Mouse (Mus musculus): ENCODE data around the gene P3h4.
A peak's percentile ranks its signal among the peaks of the same experiment; 100 is the strongest.

The P3h4 gene

DNA sequence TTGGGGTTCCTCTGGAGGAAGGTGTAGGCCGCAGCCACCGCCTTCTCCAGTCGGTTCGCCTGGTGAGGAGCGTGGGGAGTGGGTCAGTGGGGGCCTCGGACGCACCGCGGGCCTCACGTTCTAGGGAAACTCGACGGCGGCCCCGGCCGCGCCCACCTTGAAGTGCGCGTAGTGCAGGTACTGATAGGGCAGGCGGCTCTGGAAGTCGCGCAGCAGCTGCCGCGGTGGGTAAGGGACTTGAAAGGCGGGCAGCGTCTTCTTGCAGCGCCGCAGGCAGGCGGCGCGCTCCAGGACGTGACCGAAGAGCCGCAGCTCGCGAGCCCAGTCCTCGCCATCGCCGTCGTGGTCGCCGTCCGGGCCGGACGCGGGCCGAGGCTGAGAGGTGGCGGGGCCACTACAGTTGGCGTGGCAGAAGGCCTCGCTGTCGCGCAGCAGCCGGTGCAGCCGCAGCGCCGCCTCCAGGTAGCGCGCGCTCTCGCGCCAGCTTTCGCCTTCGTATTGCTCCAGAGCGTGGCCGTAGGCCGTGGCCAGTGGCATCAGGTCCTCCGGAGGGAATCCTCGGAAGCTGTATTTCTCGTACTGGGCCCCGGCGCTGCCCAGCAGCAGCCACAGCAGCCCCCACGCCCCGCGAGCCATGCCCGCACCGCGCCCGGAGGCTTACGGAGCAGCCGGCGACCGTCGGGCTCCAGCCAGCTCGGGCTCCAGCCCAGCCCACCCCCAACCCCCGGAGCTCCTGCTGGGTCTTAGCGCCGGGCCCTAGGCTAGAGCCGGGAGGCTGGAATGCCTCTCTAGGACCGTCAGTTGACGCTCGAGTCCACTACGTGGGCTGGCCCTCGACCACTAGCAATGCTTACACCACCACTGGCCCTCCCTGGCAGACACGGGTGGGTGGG, at the start of gene P3h4:
P3h4 (minus strand) TSS at position 816 of the 893 bp plus-strand sequence.
- DNase-seq, result peak; percentile 70

DNA sequence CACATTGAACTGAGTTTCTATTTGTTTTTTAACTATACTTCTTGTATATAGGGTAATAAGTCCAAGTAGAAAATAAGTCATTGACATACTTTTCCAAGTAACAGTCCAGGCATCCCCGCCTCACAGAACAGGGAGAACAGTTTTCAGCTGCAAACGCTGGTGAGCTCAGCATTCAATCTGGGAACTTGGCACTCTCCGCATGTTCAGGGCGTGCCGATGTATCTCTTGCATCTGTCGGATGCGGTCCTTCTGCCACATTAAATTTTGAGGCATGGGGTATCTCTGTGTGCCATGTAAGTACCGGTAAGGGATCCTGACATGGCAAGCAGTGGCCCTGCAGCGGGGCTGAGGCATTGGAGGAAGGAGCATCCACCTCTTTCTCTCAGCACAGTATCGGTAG, 48.1 kb upstream of the P3h4 start:
- DNase-seq, result no peak

DNA sequence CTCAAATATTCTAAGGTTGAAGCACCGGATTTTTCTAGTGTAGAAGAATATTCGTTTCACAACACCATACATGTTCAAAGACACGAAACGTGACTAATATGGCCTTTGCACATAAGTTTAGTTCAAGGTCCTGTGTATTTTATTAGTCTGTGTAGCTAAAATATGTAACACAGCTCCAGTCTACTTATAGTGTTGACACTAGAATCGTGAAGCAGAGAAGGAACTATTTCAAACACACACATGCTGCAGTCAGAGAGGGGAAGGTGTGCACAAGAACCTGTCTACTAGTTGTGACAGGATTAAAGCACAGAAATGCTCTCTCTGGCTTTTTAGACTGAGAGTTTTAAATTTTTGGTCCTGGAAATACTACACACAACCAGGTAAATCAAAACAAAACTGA, 43.1 kb upstream of the P3h4 start:
- DNase-seq, result no peak

DNA sequence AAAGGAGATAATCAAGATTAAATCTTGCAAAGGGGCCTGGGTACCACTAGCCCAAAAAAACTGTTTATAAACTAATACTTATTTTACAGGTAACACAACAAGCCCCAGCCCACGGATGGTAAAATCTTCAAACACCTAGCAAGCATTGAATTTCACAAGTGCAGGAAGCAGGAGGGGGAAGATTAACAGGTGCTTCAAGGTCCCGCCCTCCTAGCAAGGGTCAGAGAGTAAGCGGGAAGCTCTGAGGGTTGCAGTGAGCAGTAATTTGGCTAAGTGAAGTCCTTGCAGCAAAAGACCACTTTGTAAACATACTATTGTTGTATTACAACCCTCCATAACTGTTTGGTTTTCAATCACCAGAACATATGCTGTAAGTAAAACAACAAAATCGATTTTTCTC, 42.6 kb upstream of the P3h4 start:
- DNase-seq, result no peak

DNA sequence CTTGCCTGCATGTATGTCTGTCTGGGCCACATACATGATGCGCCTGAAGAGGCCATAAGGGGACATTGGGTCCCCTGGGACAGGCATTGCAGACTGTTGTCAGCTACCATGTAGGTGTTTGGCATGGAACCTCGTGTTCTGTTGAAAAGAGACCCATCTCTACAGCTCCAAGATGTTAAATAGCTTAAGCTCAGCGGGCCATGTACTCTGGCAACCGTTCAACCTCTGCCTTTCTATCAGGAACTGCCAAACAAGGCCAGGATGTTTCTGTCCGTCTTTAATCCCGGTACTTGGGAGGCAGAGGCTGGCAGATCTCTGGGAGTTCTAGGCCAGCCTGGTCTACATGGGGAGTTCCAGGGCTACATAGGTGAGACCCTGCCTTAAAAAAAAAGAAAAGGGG, 28.0 kb upstream of the P3h4 start:
- DNase-seq, result no peak

DNA sequence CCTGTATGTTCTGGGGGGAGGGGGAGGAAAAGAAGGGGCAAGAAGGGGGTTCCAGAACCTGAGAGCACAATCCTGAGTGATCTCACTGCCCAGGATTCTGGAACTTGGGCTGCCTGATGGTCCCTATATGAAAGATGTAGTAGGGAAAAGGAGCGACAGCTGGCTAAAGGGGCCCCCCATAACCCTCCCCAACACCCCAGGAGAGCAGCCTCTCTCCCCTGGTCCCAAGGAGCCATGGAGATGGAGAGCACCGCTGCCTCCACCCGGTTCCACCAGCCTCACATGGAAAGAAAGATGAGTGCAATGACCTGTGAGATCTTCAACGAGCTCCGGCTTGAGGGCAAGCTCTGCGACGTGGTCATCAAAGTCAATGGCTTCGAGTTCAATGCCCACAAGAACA, 27.2 kb upstream of the P3h4 start, which contains the start of the genes Nt5c3b and Klhl10:
Nt5c3b (minus strand) TSS at position 12 of the 400 bp plus-strand sequence.
Klhl10 (plus strand) TSS at position 121 of the 400 bp plus-strand sequence.
- no peak for DNase-seq

DNA sequence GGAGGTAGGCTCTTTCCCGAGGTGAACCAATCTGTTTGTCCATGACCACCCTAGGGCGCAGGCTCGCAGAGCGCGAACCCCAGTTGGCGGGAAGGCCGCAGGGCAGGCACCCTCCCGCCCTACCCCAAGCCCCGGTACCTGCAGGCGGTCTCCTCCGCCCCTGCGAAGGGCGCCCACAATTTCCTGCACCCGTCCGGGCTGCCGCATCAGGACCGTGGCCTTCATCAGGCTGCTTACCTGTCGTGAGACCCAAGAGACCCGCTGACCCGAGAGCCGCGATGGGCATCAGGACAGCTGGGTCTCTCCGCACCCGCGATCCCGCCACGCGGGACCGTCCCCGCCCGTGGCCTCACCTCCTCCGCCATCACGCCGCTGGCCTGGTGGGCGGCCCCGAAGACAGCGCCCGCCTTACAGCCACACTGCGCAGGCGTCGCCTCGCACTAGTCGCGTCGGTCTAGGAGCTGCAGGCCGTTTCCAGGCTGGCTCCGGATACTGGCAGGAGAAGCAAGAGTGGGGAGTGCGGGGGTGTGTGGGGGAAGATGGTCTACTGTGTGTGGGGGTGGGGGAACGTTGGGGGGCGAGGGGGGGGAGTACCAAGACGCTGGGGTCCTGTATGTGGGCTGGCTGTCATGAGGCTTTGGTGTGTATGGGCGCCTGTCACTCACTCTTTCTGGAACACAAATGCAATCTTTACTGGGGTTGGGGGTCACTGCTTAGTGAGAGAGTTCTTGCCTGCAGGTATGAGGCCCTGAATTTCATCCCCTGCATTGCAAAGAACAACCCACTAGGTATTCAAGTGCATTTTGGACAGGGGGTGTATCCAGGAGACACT, 26.3 kb upstream of the P3h4 start:
- DNase-seq, result peak; percentile 85

DNA sequence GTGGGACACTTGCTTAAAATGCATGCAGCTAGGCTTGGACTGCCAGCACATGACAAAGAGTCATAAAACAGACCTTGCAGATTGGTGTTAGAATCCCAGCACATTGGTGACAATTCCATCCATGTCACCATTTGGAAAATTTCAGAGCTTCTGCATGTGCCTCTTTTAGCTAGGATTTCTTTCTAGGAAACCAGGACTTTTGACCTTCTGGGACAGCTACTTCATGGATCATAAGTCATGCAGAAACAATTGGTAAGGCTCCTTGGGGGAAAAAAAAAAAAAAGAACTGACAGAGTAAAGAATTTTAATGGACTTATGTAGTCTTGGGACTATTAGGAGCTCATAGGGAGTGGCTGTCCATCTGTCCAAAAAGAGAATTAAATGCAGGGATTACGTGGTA, 23.3 kb upstream of the P3h4 start:
- DNase-seq, result no peak

DNA sequence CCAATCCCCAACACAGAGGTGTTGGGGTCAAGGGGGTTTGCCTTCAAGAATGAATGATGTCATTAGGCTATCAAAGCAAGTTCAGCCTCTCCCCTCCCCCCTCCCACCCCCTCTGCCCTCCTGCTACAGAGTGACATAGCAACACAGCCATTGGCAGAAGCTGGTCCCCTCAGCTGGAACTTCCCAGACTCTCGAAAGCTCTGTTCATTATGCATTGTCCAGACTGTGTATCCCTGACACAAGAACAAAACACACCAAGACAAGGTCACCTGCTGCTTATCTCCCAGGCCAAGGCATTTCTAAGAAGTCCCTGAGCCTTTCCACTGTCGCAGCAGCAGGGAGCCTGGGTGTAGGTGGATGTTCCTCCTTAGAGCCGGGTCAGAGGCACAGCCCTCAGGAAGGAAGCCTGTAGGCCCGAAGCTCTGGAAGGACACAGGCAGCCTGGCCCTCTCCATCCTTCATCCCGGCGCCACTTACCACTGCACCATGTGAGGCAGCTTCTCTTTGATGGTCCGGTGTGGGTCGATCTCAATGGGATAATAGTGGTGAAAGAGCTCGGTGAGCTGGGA, 21.1 kb upstream of the P3h4 start:
- DNase-seq, result no peak

DNA sequence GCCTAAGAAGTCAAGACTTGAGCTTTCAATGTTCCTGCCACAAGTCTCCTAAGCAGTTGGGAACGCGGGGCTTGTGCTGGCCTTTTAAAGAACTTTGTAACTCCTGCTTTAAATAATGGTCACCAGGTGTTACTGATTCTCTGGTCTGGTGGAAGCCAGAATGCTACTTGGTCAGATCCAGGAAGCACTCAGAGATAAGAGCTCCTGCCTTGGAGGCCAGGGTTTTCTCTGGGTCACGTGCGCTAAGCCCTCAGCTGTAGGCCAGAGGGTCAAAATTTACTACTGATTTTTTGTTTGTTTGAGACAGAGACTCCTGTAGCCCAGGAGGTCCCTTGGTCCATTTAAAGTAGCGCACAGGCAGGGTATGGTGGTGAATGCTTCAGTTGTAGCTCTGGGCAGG, 17.4 kb upstream of the P3h4 start:
- DNase-seq, result no peak

DNA sequence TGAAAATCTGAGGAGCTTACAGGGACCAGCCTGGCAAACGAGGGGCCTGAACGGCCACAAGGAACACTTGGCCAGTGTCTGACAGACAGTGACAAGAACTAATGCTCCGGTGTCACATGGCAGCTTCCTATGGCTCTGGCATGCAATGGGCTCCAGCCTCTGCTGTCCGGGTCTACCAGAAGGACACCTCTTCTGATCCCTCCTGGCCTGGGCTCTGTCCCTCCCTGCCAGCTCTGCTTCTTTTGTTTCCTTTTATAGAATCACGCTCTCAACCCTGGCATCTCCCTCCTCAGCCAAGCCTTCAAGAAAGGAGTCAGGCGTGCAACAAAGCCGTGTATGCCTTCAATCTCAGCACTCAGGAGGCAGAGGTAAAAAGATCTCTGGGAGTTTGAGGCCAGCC, 15.4 kb upstream of the P3h4 start:
- no peak for DNase-seq

DNA sequence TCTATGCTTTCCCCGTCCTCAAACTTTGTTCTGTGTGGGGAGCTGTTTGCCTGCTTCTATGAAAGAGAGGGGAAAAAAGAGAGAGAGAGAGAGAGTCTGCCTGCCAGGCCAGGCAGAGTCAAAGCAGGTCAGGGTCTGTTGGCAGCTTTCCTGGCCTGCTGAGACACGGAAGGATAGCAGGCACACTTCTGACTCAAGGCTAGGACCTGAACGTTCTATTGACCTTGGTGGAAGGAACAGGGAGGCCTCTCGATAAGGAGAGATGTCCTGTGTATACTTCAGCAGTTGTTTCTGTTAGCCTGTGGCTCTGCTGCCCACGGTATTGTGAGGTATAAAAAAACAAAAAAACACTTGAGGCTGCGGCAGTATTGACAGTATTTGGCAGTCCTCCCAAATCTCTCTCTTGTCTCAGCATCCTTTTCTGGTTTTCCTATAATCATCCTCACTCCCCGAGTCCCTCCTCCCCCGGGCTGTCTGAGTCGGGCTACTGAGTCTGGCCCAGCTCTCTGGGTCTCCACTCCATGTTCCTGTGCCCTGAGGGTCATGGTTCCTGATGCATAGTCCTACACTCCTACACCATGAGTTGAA, 14.1 kb upstream of the P3h4 start:
- peak; percentile 27 for DNase-seq

DNA sequence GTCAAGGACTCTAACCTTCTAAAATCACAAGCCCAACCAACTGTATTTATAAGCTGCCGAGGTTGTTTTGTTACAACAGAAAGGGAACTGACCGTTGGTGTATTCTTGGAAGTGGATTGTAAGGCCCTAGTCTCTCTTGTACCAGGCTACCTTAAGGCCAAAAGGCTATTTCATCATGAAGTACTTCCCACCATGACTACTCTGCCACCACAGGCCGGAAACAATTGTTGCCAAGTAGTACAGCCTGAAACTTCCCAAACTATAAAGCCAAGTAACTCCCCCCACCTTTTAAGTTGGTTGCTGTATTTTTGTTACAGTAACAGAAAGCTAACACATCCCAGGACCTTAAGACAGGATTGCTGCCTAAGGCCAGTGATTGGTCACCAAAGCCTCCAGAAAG, 12.2 kb upstream of the P3h4 start:
- no peak for DNase-seq

DNA sequence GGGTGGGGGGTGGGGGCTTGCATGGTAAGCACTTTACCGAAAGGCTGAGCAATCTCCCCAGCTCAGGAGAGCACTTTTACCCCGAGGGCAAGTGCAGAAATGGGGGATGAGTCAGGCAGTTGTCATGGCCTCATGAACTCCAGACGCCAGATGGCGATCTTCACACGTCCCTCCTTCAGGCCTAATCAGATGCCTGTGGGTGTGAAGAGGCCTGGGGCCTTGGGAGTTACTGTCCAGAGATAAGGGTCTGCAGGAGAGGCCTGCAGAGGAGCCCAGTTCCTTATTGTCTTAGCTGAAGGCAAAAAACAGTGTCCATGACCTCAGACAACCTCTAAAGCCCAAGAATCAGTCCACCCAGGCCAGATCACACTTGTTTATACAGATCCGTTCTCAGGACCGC, 11.2 kb upstream of the P3h4 start:
- DNase-seq, result peak; percentile 70

DNA sequence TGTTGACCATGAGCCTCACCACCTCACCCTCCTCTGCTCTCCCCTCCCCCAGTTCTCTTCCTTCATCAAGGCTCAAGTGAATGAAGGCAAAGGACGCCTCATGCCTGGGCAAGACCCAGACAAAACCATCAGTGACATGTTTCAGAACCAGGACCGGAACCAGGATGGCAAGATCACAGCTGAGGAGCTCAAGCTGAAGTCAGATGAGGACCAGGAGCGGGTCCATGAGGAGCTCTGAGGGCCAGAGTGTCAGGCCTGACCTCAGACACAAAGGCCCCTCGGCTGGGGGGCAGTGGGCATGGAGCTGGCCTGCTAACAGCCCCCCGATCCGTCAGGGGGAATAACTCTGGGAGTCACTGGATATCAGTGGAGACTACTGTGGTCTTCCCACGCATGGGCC, 9.2 kb upstream of the P3h4 start:
- no peak for DNase-seq

DNA sequence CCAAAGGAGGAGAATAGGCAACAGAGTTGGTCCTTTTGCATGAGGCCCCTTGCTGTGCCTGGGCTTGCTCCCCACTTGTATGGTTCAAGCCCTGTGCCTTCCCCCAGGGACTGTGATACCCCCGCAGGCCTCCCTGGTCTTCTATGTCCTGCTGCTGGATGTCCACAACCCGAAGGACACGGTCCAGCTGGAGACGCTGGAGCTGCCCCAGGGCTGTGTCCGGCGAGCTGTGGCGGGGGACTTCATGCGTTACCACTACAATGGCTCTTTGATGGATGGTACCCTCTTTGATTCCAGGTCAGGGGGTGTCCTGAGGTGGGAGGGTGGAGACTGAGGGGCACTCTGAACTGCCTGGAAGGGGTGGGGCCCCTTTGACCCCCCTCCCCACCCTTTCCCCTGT, 6.9 kb upstream of the P3h4 start:
- DNase-seq, result no peak

DNA sequence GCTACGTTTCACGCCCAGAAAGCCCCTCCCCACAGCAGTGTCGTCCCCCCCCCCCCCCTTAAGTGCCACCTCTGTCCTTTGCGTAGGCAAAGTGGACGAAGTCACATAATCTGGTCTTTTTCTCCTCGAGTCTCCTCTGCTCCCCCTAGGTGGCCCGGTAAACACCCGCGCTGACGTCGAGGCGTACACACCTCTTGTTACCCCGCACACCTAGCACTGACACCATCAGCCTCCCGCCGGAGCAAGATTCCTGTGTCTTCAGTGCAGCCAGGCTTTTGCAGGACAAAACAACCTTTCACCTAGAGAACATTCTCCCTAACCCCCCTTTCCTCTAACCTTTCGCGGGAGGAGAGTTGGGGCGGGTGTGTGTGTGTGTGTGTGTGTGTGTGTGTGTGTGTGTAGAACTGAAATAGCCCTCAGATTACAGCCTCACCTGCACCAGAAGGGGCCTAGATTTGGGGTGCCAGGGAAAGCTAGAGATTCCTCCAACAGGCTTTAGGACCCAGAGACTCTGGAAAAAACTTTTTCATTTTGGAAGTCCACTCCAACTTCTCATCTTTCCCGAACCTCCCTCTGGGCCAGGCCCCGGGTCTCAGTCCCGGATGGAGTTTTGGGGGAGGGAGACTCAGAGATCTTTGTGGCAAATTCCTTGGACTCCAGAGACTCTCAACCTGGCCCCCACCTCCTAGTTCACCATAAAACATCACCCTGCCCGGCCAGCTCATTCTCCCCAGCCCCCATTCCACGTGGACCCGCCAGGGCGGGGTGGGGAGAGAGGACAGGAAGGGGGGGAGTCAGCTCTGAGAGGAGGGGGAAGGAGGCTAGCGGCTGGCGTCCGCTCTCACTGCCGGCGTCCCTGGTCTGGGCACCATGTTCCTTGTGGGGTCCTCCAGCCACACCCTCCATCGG, 532 bp upstream of the P3h4 start, which contains the start of gene Fkbp10:
Fkbp10 (plus strand) TSS at position 784 of the 909 bp plus-strand sequence.
- DNase-seq, result no peak

DNA sequence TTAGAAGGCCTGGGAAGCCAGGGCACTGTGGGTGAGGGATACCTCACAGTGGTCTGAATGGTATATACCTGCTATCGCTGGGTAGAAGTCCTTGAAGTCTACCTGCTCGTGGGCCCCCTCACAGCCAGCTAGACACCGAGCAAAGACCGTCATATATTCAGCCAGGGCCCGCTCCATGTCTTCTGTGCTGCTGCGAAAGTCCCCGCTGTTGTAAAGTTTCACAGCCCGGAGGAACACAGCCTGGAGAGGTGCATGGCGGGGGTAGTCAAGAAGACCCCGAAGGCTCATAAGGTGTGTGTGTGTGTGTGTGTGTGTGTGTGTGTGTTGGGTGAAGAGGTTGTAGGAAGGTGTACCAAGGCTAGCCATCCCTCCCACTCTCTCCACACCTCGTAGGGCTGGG, 1.1 kb downstream of the P3h4 start:
- DNase-seq, result no peak

DNA sequence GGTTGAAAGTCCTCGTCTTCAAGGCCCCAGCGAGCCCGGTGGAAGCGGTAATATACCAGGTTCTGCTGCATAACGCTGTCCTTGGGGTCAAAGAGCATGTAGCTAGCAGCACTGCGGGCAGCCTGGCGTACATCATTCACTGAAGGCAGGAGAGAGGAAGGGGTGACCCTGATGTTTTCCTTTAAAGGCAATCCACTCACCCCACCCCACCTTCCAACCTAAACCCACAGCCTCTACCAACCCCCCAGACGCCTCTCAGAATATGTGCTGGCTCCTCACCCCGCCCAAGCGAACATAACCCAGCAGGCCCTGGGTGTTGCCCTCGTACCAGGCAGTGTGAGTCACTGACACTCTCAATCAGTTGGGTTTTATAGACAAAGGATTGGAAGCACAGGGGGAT, 2.9 kb downstream of the P3h4 start:
- no peak for DNase-seq

DNA sequence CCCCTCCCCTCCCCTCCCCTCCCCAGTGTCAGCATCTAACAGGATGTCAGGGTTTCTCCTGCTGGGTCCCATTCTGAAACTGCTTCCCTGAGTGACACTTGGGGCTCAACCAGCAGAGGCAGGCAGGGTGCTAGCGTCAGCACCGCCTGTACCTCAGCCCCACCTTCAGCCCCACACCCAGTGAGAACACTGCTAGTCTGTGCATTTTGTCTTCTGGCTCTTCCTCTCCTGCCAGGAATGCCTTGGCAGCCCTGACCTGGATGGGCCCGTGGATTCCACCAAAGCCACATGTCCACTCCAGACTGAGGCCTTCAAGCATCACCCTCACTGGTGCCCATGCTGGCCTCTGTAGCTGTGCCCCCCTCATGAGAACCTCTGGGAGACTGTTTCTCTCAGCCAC, 5.0 kb downstream of the P3h4 start:
- no peak for DNase-seq

DNA sequence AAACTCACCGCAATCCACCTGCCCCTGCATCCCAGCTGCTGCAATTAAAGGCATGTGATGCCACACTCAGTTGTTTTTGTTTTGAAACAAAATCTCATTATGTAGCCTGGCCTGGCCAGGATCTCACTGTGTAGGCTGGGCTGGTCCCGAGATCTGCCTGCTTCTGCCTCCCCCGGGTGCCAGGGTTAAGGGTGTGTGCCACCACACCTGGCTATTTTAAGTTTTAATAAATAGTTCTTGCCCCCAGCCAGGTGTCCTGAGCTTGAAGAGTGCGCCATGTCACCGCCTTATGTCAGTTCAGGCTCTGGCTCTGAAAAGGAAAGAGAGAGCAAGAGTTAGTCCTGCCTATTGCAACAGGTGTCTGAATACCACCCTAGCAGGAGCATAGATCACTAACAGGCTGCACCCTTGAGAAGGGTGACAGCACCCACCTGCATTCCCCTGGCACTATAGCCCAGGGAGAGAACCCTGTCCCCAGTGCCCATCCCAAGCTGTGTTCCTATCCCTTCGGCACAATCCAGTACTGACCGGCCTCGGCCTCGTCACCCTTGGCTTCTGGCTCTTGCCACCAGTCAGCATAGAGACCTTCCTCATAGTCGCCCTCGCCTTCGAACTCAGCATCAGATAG, 5.7 kb downstream of the P3h4 start:
- no peak for DNase-seq

All from right cerebral cortex, postnatal 4 days (tissue).